Mouse (Mus musculus): ENCODE data around the gene Adprh.

GRCm38 (mm10) chr16:38452442-38453202, at the start of gene Adprh:
- TF ChIP-seq CTCF (IDR thresholded peaks at IDR 0.05; ENCODE audit: low read depth, low read length) (no peak), POLR2A (IDR thresholded peaks at IDR 0.05; ENCODE audit: extremely low read depth, insufficient read depth, low read length) (peak; percentile 96)

Measured in liver, adult 2 months (tissue).